Mouse (Mus musculus) MEL (cell line): ENCODE data around the gene Slc26a6. TPM values are rescaled to one million over a fixed set of nuclear protein-coding genes. Genes with fewer than 3 reads are reported as not detected.

Source experiments
- DNase-seq: peaks from one replicate; pipeline ENCODE4 v3.0.0; 2011; ENCODE audit warnings: low read depth, low spot score
- H3K27ac ChIP-seq: 2 replicates; pipeline ENCODE4 v1.5.1; 2012; ENCODE audit warnings: low read depth, mild to moderate bottlenecking, control low read depth, low read length, moderate library complexity; ENCODE audit not compliant: control insufficient read depth
- H3K27me3 ChIP-seq, 2 experiments: fragments of 150-350 bp in 1 of 2; sonication (generic) in 1 of 2; 2 replicates each; pipeline ENCODE4 v1.6.1; 2012; ENCODE audit warnings: low read length in 2 of 2, mild to moderate bottlenecking in 2 of 2, improper control_type of control experiment in 1 of 2, moderate library complexity in 1 of 2; ENCODE audit not compliant: insufficient read depth in 2 of 2, control insufficient read depth in 1 of 2
- H3K36me3 ChIP-seq, 2 experiments: 2 replicates each; pipeline ENCODE4 v1.6.1; 2012 to 2014; ENCODE audit warnings: low read length in 2 of 2, improper control_type of control experiment in 1 of 2, inconsistent platforms in 1 of 2, mild to moderate bottlenecking in 1 of 2; ENCODE audit not compliant: insufficient read depth in 2 of 2, control insufficient read depth in 1 of 2
- H3K4me1 ChIP-seq, 2 experiments: fragments of 150-350 bp in 1 of 2; sonication (generic) in 1 of 2; 2 replicates each; pipeline ENCODE4 v1.6.1; 2012; ENCODE audit warnings: low read length in 2 of 2, improper control_type of control experiment in 1 of 2, mild to moderate bottlenecking in 1 of 2; ENCODE audit not compliant: insufficient read depth in 2 of 2, control insufficient read depth in 1 of 2
- H3K4me3 ChIP-seq, 2 experiments: fragments of 150-350 bp in 1 of 2; sonication (generic) in 1 of 2; 2 replicates each; pipeline ENCODE4 v1.5.1; 2012; ENCODE audit warnings: low read depth in 2 of 2, low read length in 2 of 2, mild to moderate bottlenecking in 2 of 2, moderate library complexity in 2 of 2, control low read depth in 1 of 2, improper control_type of control experiment in 1 of 2; ENCODE audit not compliant: control insufficient read depth in 1 of 2, insufficient read depth in 1 of 2
- H3K79me2 ChIP-seq: 2 replicates; pipeline ENCODE4 v1.6.1; 2012; ENCODE audit warnings: mild to moderate bottlenecking, low read length, moderate library complexity; ENCODE audit not compliant: control insufficient read depth, poor library complexity, insufficient read depth
- H3K9ac ChIP-seq: 2 replicates; pipeline ENCODE4 v1.6.1; 2012; ENCODE audit warnings: low read depth, mild to moderate bottlenecking, control low read depth, low read length, moderate library complexity; ENCODE audit not compliant: control insufficient read depth, poor library complexity, severe bottlenecking
- H3K9me3 ChIP-seq: fragments of 150-350 bp; sonication (generic); replicated peaks from 2 replicates; pipeline ENCODE4 v1.6.1; 2012; ENCODE audit warnings: mild to moderate bottlenecking, low read length, improper control_type of control experiment, moderate library complexity; ENCODE audit not compliant: insufficient read depth
- BHLHE40 ChIP-seq: IDR thresholded peaks from 2 replicates; pipeline ENCODE4 v1.6.1; 2012; ENCODE audit warnings: low read depth, mild to moderate bottlenecking, inconsistent platforms, low read length, improper control_type of control experiment, borderline replicate concordance
- CHD1 ChIP-seq: IDR thresholded peaks from 2 replicates; pipeline ENCODE4 v1.6.1; 2012; ENCODE audit warnings: low read depth, mild to moderate bottlenecking, inconsistent platforms, low read length, improper control_type of control experiment
- CTCF ChIP-seq, 3 experiments: IDR thresholded peaks in 2 of 3; conservative IDR thresholded peaks in 1 of 3; 2 replicates each; pipeline ENCODE4 v1.5.1; 2011 to 2012; ENCODE audit warnings: low read length in 3 of 3, low read depth in 2 of 3, mild to moderate bottlenecking in 2 of 3, improper control_type of control experiment in 1 of 3, inconsistent platforms in 1 of 3, mixed read lengths in 1 of 3, moderate library complexity in 1 of 3; ENCODE audit not compliant: control insufficient read depth in 1 of 3, insufficient read depth in 1 of 3, poor library complexity in 1 of 3, severe bottlenecking in 1 of 3
- ELF1 ChIP-seq: IDR thresholded peaks from 2 replicates; pipeline ENCODE4 v1.6.1; 2014; ENCODE audit warnings: low read depth, mild to moderate bottlenecking, inconsistent platforms, low read length, improper control_type of control experiment, moderate library complexity
- ETS1 ChIP-seq: IDR thresholded peaks from 2 replicates; pipeline ENCODE4 v1.6.1; 2012; ENCODE audit warnings: low read depth, mild to moderate bottlenecking, inconsistent platforms, low read length, improper control_type of control experiment, moderate library complexity
- GATA1 ChIP-seq: IDR thresholded peaks from 2 replicates; pipeline ENCODE4 v1.6.1; 2011; ENCODE audit warnings: low read depth, low read length, improper control_type of control experiment
- MAX ChIP-seq: IDR thresholded peaks from 2 replicates; pipeline ENCODE4 v1.6.1; 2011; ENCODE audit warnings: low read length, improper control_type of control experiment
- MYB ChIP-seq: IDR thresholded peaks from 2 replicates; pipeline ENCODE4 v1.6.1; 2011; ENCODE audit warnings: mild to moderate bottlenecking, low read depth, low read length, improper control_type of control experiment
- MYC ChIP-seq: IDR thresholded peaks from 2 replicates; pipeline ENCODE4 v1.6.1; 2011; ENCODE audit warnings: low read depth, mild to moderate bottlenecking, low read length, improper control_type of control experiment, moderate library complexity
- NELFE ChIP-seq: IDR thresholded peaks from 2 replicates; pipeline ENCODE4 v1.6.1; 2011; ENCODE audit warnings: low read depth, low read length, improper control_type of control experiment
- NRF1 ChIP-seq: IDR thresholded peaks from 2 replicates; pipeline ENCODE4 v1.6.1; 2014; ENCODE audit warnings: low read depth, mild to moderate bottlenecking, inconsistent platforms, low read length, improper control_type of control experiment, moderate library complexity; ENCODE audit not compliant: poor library complexity, insufficient read depth, severe bottlenecking
- POLR2A ChIP-seq, 2 experiments: IDR thresholded peaks; 2 replicates each; pipeline ENCODE4 v1.6.1; 2011 to 2012; ENCODE audit warnings: low read length in 2 of 2, mild to moderate bottlenecking in 2 of 2, control low read depth in 1 of 2, improper control_type of control experiment in 1 of 2, low read depth in 1 of 2, moderate library complexity in 1 of 2; ENCODE audit not compliant: control insufficient read depth in 1 of 2, insufficient read depth in 1 of 2, poor library complexity in 1 of 2
- POLR2AphosphoS5 ChIP-seq: IDR thresholded peaks from 2 replicates; pipeline ENCODE4 v1.6.1; 2012; ENCODE audit warnings: low read depth, borderline replicate concordance, mild to moderate bottlenecking, inconsistent platforms, low read length, moderate library complexity, mixed read lengths
- RAD21 ChIP-seq: IDR thresholded peaks from 2 replicates; pipeline ENCODE4 v1.6.1; 2011; ENCODE audit warnings: mild to moderate bottlenecking, low read depth, low read length, improper control_type of control experiment
- RCOR1 ChIP-seq: IDR thresholded peaks from 2 replicates; pipeline ENCODE4 v1.6.1; 2012; ENCODE audit warnings: low read depth, mild to moderate bottlenecking, inconsistent platforms, low read length, improper control_type of control experiment
- SIN3A ChIP-seq: IDR thresholded peaks from 2 replicates; pipeline ENCODE4 v1.6.1; 2012; ENCODE audit warnings: low read length, improper control_type of control experiment, inconsistent platforms
- TAL1 ChIP-seq: IDR thresholded peaks from 2 replicates; pipeline ENCODE4 v1.6.1; 2012; ENCODE audit warnings: mild to moderate bottlenecking, inconsistent platforms, low read length, moderate library complexity, mixed read lengths
- TBP ChIP-seq: IDR thresholded peaks from 2 replicates; pipeline ENCODE4 v1.8.0; 2011; ENCODE audit warnings: low read depth, low read length, improper control_type of control experiment
- TCF12 ChIP-seq: IDR thresholded peaks from 2 replicates; pipeline ENCODE4 v1.6.1; 2014; ENCODE audit warnings: low read depth, mild to moderate bottlenecking, inconsistent platforms, low read length, improper control_type of control experiment, moderate library complexity
- UBTF ChIP-seq: IDR thresholded peaks from 2 replicates; pipeline ENCODE4 v1.6.1; 2012; ENCODE audit warnings: low read depth, mild to moderate bottlenecking, inconsistent platforms, low read length, improper control_type of control experiment, moderate library complexity, borderline replicate concordance; ENCODE audit not compliant: insufficient read depth
- USF1 ChIP-seq: IDR thresholded peaks from 2 replicates; pipeline ENCODE4 v1.6.1; 2014; ENCODE audit warnings: low read depth, mild to moderate bottlenecking, inconsistent platforms, low read length, improper control_type of control experiment, moderate library complexity
- USF2 ChIP-seq, 2 experiments: IDR thresholded peaks; 2 replicates each; pipeline ENCODE4 v1.6.1; 2011 to 2012; ENCODE audit warnings: improper control_type of control experiment in 2 of 2, low read length in 2 of 2, borderline replicate concordance in 1 of 2, inconsistent platforms in 1 of 2, low read depth in 1 of 2, mild to moderate bottlenecking in 1 of 2; ENCODE audit not compliant: insufficient read depth in 1 of 2
- polyA plus RNA-seq, 2 experiments: library from polyadenylated mRNA; stranded (reverse) in 1 of 2; unstranded in 1 of 2; fragments of >175 nt in 1 of 2; fragments of >200 nt in 1 of 2; gene quantifications; 2 replicates each; pipeline versions ENCODE4 v1.2.1 to v1.2.4; 2012; ENCODE audit warnings: low replicate concordance in 2 of 2, low read depth in 1 of 2; ENCODE audit not compliant: insufficient read length in 2 of 2, insufficient read depth in 1 of 2, missing spikeins in 1 of 2
- total RNA-seq: library from RNA; depleted of rRNA; stranded (reverse); fragments of 300-350 nt; gene quantifications from 2 replicates; pipeline ENCODE4 v1.2.3, GENCODE M21; 2012; rRNA removed

Gene Slc26a6
- 8.0 and 8.7 TPM in 2 replicates for total RNA-seq
- 10 to 100 TPM in 1 of 2 experiments, not detected in 1; 13.2 TPM for polyA plus RNA-seq

GRCm38 (mm10) chr9:108852976-108853375, at the start of gene Slc26a6:
Gene Slc26a6, plus strand, starts transcription at chr9:108853283.
- Histone ChIP-seq H3K9me3 (no peaks in the 10 kb centered on the region), H3K27me3 (no peaks in the 10 kb centered on the region), H3K4me3 (peak within 1 kb of the TSS; percentile 66 to 89), H3K79me2 (no peaks in the 10 kb centered on the region; the same call in 1 of the 2 replicates), H3K9ac (peak within 1 kb of the TSS; percentile 66), H3K27ac (peak within 1 kb of the TSS; percentile 33), H3K4me1 (peaks cover 0 to 8% of the 10 kb centered on the region in 2 experiments; a peak in 3 of 4 replicates), H3K36me3 (peaks cover 0 to 6% of the 10 kb centered on the region in 2 experiments; a peak in 2 of 4 replicates)
- peak; percentile 10 for DNase-seq
- TF ChIP-seq SIN3A (no peak), USF2 (IDR thresholded peaks at IDR 0.05; ENCODE audit: borderline replicate concordance in 1 of 2, insufficient read depth in 1 of 2, low read depth in 1 of 2, low read length in 2 of 2) (no peak), USF1 (no peak), NELFE (no peak), MAX (no peak), RCOR1 (no peak), ETS1 (no peak)

GRCm38 (mm10) chr9:108805768-108806167, 47.3 kb upstream of the Slc26a6 start:
- H3K9ac ChIP-seq, result no peak overlapping the region
- DNase-seq, result no peak

GRCm38 (mm10) chr9:108806379-108806778, 46.7 kb upstream of the Slc26a6 start:
- peaks cover 13 to 26% of the 10 kb centered on the region in 2 experiments for H3K36me3 ChIP-seq
- TF ChIP-seq RAD21, result no peak
- TF ChIP-seq TBP, result no peak
- no peak for TF ChIP-seq NRF1
- TF ChIP-seq POLR2A (IDR thresholded peaks at IDR 0.05; ENCODE audit: control insufficient read depth in 1 of 2, insufficient read depth in 1 of 2, low read depth in 1 of 2, low read length in 2 of 2, poor library complexity in 1 of 2), result no peak
- TF ChIP-seq MYC, result no peak
- no peak for TF ChIP-seq TAL1
- TF ChIP-seq UBTF, result no peak
- TF ChIP-seq ELF1, result no peak
- TF ChIP-seq BHLHE40, result no peak
- TF ChIP-seq CHD1, result no peak
- TF ChIP-seq MYB, result no peak
- TF ChIP-seq CTCF (IDR thresholded peaks at IDR 0.05 in 2 of 3, conservative IDR thresholded peaks at IDR 0.05 in 1 of 3; ENCODE audit: control insufficient read depth in 1 of 3, insufficient read depth in 1 of 3, low read depth in 2 of 3, low read length in 3 of 3, poor library complexity in 1 of 3, severe bottlenecking in 1 of 3), result no peak
- DNase-seq, result no peak
- H3K4me1 ChIP-seq, result peaks cover 19 to 27% of the 10 kb centered on the region in 2 experiments
- peaks cover 2% of the 10 kb centered on the region; the same call in 1 of the 2 replicates for H3K79me2 ChIP-seq
- H3K9ac ChIP-seq, result no peak overlapping the region
- no peaks in the 10 kb centered on the region for H3K9me3 ChIP-seq
- H3K27me3 ChIP-seq, result no peaks in the 10 kb centered on the region
- H3K4me3 ChIP-seq, result no peak overlapping the region
- H3K27ac ChIP-seq, result 0 out of 2 replicates have a peak overlapping the region, but pooled peaks have one; percentile 12

More at GRCm38 (mm10) chr9:108805768-108806167, 47.3 kb upstream of the Slc26a6 start:
- peaks cover 19 to 27% of the 10 kb centered on the region in 2 experiments for H3K4me1 ChIP-seq
- H3K4me3 ChIP-seq, result no peak overlapping the region
- no peaks in the 10 kb centered on the region for H3K27me3 ChIP-seq
- no peaks in the 10 kb centered on the region for H3K9me3 ChIP-seq
- H3K36me3 ChIP-seq, result peaks cover 13 to 26% of the 10 kb centered on the region in 2 experiments
- peaks cover 2% of the 10 kb centered on the region; the same call in 1 of the 2 replicates for H3K79me2 ChIP-seq
- H3K27ac ChIP-seq, result no peak overlapping the region
- peak; percentile 20; the same call in 1 of the 2 replicates for TF ChIP-seq GATA1
- no peak for TF ChIP-seq POLR2AphosphoS5
- 0 out of 2 replicates have a peak, but pooled peaks have one; percentile 30 for TF ChIP-seq TCF12
